Mouse (Mus musculus) kidney, postnatal 0 days (tissue): ENCODE results near the gene Rad9a. TPM values are rescaled to one million over a fixed set of nuclear protein-coding genes. Genes with fewer than 3 reads are reported as not detected.

ENCODE experiments used
- ATAC-seq: fragments of 200-750 bp; cut with Nextera tagmentation; replicated peaks from 2 replicates; pipeline ENCODE4 v1.8.0; 2017; ENCODE audit warnings: low read depth, moderate number of reproducible peaks, moderate TSS enrichment, moderate library complexity; ENCODE audit not compliant: low FRiP score
- DNase-seq: peaks from one replicate; pipeline ENCODE4 v3.0.0-alpha.2; 2016; ENCODE audit warnings: low spot score
- H3K27ac ChIP-seq: fragments of 300-500 bp; sonication (generic); 2 replicates; pipeline ENCODE4 v1.5.1; 2014; ENCODE audit warnings: mild to moderate bottlenecking
- H3K27me3 ChIP-seq: fragments of 300-500 bp; sonication (generic); 2 replicates; pipeline ENCODE4 v1.6.1; 2014; ENCODE audit warnings: low read length, mixed read lengths; ENCODE audit not compliant: insufficient read depth
- H3K36me3 ChIP-seq: fragments of 300-500 bp; sonication (generic); 2 replicates; pipeline ENCODE4 v1.6.1; 2014; ENCODE audit warnings: low read length, mixed read lengths; ENCODE audit not compliant: insufficient read depth
- H3K4me1 ChIP-seq: fragments of 300-500 bp; sonication (generic); replicated peaks from 2 replicates; pipeline ENCODE4 v1.6.1; 2014; ENCODE audit warnings: antibody characterized with exemption, low read length, mixed read lengths; ENCODE audit not compliant: insufficient read depth
- H3K4me2 ChIP-seq: fragments of 300-500 bp; sonication (generic); 2 replicates; pipeline ENCODE4 v1.6.1; 2014; ENCODE audit warnings: mild to moderate bottlenecking, low read length, moderate library complexity, mixed read lengths
- H3K4me3 ChIP-seq: fragments of 300-500 bp; sonication (generic); replicated peaks from 2 replicates; pipeline ENCODE4 v1.5.1; 2014; ENCODE audit warnings: low read depth, low read length
- H3K9ac ChIP-seq: fragments of 300-500 bp; sonication (generic); 2 replicates; pipeline ENCODE4 v1.6.1; 2014; ENCODE audit warnings: low read depth, low read length
- H3K9me3 ChIP-seq: fragments of 300-500 bp; sonication (generic); replicated peaks from 2 replicates; pipeline ENCODE4 v1.6.1; 2016; ENCODE audit warnings: low read length, inconsistent platforms, mixed read lengths
- CTCF ChIP-seq: IDR thresholded peaks from 2 replicates; pipeline ENCODE4 v1.5.1; 2016; ENCODE audit warnings: antibody characterized with exemption, low read depth, mild to moderate bottlenecking, moderate library complexity
- WGBS: fragments of 180-500 bp; shearing (Covaris S2); extraction: QIAGEN DNeasy Blood & Tissue Kit; methylation state at CpG from one replicate; pipeline ENCODE4 v1.1.7; 2014; 5-methylcytosine and 5-hydroxymethylcytosine counted together
- microRNA-seq: library from miRNA; unstranded; fragments of <30 nt; microRNA quantifications from one replicate; pipeline ENCODE4, GENCODE M21; 2016
- polyA plus RNA-seq: library from polyadenylated mRNA; unstranded; fragments of >200 nt; fragmentation: Nextera tagmentation; extraction: Ambion mirVana; gene quantifications from 2 replicates; pipeline ENCODE4 v1.2.1, GENCODE M21; 2015

Rad9a gene
- polyA plus RNA-seq, 1 experiment from 2014 or later = 22.8 TPM

DNA sequence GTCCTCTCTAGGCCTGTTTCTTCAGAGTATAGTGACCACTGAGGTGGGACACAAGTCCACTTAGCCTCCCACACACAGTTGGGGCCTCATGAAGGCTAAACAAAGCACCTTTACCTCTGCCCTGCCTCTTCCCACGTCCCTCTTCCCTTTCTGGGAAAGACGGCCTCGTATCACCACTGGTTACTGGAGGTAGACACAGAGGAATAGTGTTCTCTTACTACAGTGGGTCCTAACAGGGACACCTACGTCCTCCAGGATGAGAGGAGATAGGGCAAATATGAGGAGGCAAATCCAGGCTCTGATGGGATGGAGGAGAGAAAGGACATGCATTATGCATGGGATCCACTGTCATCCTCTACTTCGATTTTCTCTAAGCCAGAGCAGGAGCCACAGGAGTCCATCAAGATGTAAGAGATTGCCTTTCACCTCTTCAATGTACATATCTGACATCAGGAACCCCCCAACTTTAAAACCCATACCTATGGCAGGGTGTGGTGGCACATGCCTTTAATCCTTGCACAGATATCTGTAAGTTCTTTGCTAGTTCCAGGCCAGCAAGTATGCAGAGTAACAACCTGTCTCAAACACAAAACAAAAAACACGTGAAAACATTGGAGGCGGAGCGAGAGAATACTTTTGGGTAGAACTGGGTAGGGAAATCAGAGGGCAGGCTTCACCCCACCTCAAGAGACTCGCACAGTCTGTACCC lies 53.5 kb downstream of the Rad9a start:
- Histone ChIP-seq H3K36me3 (peaks cover 14% of the 10 kb centered on the region), H3K4me1 (peaks cover 11% of the 10 kb centered on the region; the same call in 1 of the 2 replicates), H3K9ac (peak overlapping the region; percentile 93; the same call in 1 of the 2 replicates), H3K4me2 (peak overlapping the region; percentile 89), H3K27ac (no peak overlapping the region), H3K27me3 (no peaks in the 10 kb centered on the region), H3K9me3 (no peaks in the 10 kb centered on the region), H3K4me3 (peak overlapping the region; percentile 98)
- DNase-seq (no peak), ATAC-seq (0 out of 2 replicates have a peak, but pooled peaks have one; percentile 0)
- WGBS = 36% methylated on average over 9 of the region's 9 CpGs
- TF ChIP-seq CTCF = no peak

DNA sequence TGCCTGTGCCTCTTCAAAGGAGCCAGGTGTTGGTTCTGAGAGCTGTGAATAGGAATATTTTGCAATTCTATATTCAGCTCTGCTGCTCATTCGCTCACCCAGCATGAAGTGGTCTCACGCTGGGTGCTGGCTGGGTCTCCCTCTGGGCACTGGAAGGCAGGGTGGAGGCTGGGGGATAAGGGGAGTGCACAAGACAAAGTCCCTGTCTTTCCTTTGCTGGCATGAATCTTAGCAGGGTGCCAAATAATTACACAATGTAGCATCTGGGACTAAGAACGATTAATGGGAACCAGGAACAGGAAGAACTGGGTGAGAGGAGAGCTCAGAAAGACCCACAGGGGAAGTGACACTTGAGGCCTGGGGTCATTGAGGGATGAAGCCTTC lies 54.4 kb downstream of the Rad9a start:
- Histone ChIP-seq H3K4me3 (no peak overlapping the region), H3K4me2 (no peak overlapping the region), H3K4me1 (peaks cover 11% of the 10 kb centered on the region; the same call in 1 of the 2 replicates), H3K9me3 (no peaks in the 10 kb centered on the region), H3K27ac (no peak overlapping the region), H3K27me3 (no peaks in the 10 kb centered on the region), H3K36me3 (peaks cover 11% of the 10 kb centered on the region), H3K9ac (no peak overlapping the region)
- no peak for TF ChIP-seq CTCF
- 75% methylated on average over 3 of the region's 3 CpGs for WGBS
- DNase-seq (no peak), ATAC-seq (no peak)

DNA sequence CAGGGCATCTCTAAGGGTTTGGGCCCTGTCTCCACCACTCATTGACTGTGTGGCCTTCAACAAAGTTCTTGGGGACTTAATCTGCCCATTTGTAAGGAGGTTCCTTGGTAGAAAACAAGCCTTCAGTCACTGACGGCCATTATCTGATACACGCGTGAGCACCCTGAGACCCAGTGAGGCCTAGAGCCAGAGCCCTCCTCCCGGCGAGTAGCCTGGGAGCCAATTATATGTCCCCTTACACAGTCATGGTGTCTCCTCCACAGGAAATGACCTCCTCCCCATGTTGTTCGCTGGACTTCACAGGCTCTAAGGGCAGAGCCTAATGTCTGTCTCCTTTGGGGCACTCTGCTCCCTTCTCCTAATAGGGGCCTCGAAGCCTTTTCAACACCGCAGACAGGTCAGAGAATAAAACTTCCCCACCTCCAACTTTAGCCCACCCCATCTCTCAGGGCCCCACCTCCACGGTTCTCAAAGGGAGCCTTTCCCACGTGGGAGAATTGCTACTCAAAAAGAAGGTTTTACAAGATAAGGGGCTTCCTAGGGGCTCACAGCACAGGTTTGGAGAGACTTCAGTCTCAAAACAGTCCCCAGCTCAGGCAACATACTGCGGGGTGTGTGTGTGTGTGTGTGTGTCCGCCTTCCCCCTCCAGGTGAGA lies 55.0 kb downstream of the Rad9a start:
- Histone ChIP-seq H3K4me1 (peaks cover 11% of the 10 kb centered on the region; the same call in 1 of the 2 replicates), H3K4me2 (no peak overlapping the region), H3K27me3 (no peaks in the 10 kb centered on the region), H3K36me3 (peaks cover 11% of the 10 kb centered on the region), H3K27ac (no peak overlapping the region), H3K9ac (no peak overlapping the region), H3K9me3 (no peaks in the 10 kb centered on the region), H3K4me3 (no peak overlapping the region)
- no peak for TF ChIP-seq CTCF
- 70% methylated on average over 12 of the region's 12 CpGs for WGBS
- ATAC-seq = no peak
- no peak for DNase-seq

DNA sequence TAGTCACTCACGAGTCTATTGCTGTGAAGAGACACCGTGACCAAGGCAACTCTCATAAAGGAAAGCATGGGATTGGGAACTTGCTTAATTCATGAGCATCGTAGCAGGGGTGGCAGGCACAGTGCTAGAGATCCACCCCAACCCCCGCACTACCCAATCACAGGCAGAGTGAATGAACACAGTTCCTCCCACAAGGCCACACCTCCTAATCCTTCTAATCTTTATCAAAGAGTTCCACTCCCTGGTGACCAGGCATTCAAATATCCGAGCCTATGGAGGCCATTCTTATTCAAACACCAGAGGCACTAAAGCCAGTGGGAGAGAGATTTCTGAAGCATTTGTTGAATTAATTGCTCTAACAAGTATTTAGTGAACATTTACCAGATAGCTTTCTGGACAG lies 55.5 kb downstream of the Rad9a start:
- no peak overlapping the region for H3K4me2 ChIP-seq
- 84% methylated on average over 5 of the region's 5 CpGs for WGBS
- H3K27me3 ChIP-seq = no peaks in the 10 kb centered on the region
- no peaks in the 10 kb centered on the region for H3K9me3 ChIP-seq
- no peak for TF ChIP-seq CTCF
- peaks cover 6% of the 10 kb centered on the region for H3K36me3 ChIP-seq
- peaks cover 11% of the 10 kb centered on the region; the same call in 1 of the 2 replicates for H3K4me1 ChIP-seq
- no peak overlapping the region for H3K9ac ChIP-seq
- DNase-seq (no peak), ATAC-seq (no peak)
- no peak overlapping the region for H3K4me3 ChIP-seq
- H3K27ac ChIP-seq = no peak overlapping the region

Small RNA genes within 50 kb of the gene (microRNA-seq; reads per million reads assigned to microRNA genes)
- gene Gm26115 = not detected

Other genes starting within 250 kb of the Rad9a start
- gene Aldh3b3, start 243.0 kb downstream of the Rad9a start, polyA plus RNA-seq = 0.07 TPM in 1 of 2 replicates, not detected in the other
- 4.2 and 5.8 TPM in 2 replicates for gene Aldh3b2, start 229.3 kb downstream of the Rad9a start, polyA plus RNA-seq
- gene Acy3, start 215.1 kb downstream of the Rad9a start, polyA plus RNA-seq = 83.9 and 92.6 TPM in 2 replicates
- 2.4 and 2.8 TPM in 2 replicates for gene Tbx10, start 208.9 kb downstream of the Rad9a start, polyA plus RNA-seq
- gene Nudt8, start 201.1 kb downstream of the Rad9a start, polyA plus RNA-seq = 52.2 and 54.1 TPM in 2 replicates
- 1.3 and 1.7 TPM in 2 replicates for gene Gm49405, start 201.0 kb downstream of the Rad9a start, polyA plus RNA-seq
- 2.6 and 2.8 TPM in 2 replicates for gene Doc2g, start 198.3 kb downstream of the Rad9a start, polyA plus RNA-seq
- gene Ndufv1, start 188.9 kb downstream of the Rad9a start, polyA plus RNA-seq = 294 and 318 TPM in 2 replicates
- 441 and 464 TPM in 2 replicates for gene Gstp1, start 163.7 kb downstream of the Rad9a start, polyA plus RNA-seq
- 3.1 and 4.4 TPM in 2 replicates for gene Gstp2, start 155.6 kb downstream of the Rad9a start, polyA plus RNA-seq
- gene Gstp3, start 142.1 kb downstream of the Rad9a start, polyA plus RNA-seq = not detected in 2 replicates
- gene Cabp2, start 120.1 kb downstream of the Rad9a start, polyA plus RNA-seq = 2.2 and 2.4 TPM in 2 replicates
- gene Cdk2ap2, start 104.5 kb downstream of the Rad9a start, polyA plus RNA-seq = 107 TPM in 2 replicates
- 12.2 and 13.9 TPM in 2 replicates for gene Pitpnm1, start 101.7 kb downstream of the Rad9a start, polyA plus RNA-seq
- gene Aip, start 75.8 kb downstream of the Rad9a start, polyA plus RNA-seq = 83.2 and 84.2 TPM in 2 replicates
- gene Gpr152, start 61.9 kb downstream of the Rad9a start, polyA plus RNA-seq = 0.03 TPM in 1 of 2 replicates, not detected in the other
- gene Cabp4, start 57.6 kb downstream of the Rad9a start, polyA plus RNA-seq = 0.08 and 0.13 TPM in 2 replicates
- gene Coro1b, start 53.0 kb downstream of the Rad9a start, polyA plus RNA-seq = 161 and 164 TPM in 2 replicates
- 0.82 and 0.91 TPM in 2 replicates for gene Ptprcap, start 48.1 kb downstream of the Rad9a start, polyA plus RNA-seq
- gene Rps6kb2, start 38.3 kb downstream of the Rad9a start, polyA plus RNA-seq = 42.4 and 49.0 TPM in 2 replicates
- gene Carns1, start 26.2 kb downstream of the Rad9a start, polyA plus RNA-seq = 2.7 and 3.3 TPM in 2 replicates
- 3.5 and 3.9 TPM in 2 replicates for gene Tbc1d10c, start 10.4 kb downstream of the Rad9a start, polyA plus RNA-seq
- gene Ppp1ca, start 9.6 kb downstream of the Rad9a start, polyA plus RNA-seq = 804 and 864 TPM in 2 replicates
- gene Clcf1, start 12.6 kb upstream of the Rad9a start, polyA plus RNA-seq = 6.5 and 6.7 TPM in 2 replicates
- gene AC109138.7, start 12.7 kb upstream of the Rad9a start, polyA plus RNA-seq = not detected in 2 replicates
- gene Pold4, start 30.2 kb upstream of the Rad9a start, polyA plus RNA-seq = 40.9 and 43.6 TPM in 2 replicates
- gene Ssh3, start 67.5 kb upstream of the Rad9a start, polyA plus RNA-seq = 15.6 and 18.8 TPM in 2 replicates
- gene Ankrd13d, start 81.5 kb upstream of the Rad9a start, polyA plus RNA-seq = 3.9 and 5.4 TPM in 2 replicates
- 12.8 and 14.4 TPM in 2 replicates for gene Grk2, start 104.6 kb upstream of the Rad9a start, polyA plus RNA-seq
- 30.0 and 32.8 TPM in 2 replicates for gene Kdm2a, start 196.6 kb upstream of the Rad9a start, polyA plus RNA-seq
- 49.3 and 49.7 TPM in 2 replicates for gene Rhod, start 237.8 kb upstream of the Rad9a start, polyA plus RNA-seq